Mouse (Mus musculus): Measurements from ENCODE around the gene Cers2.
"Not testable (repeated sequence)": the region's sequence is repeated elsewhere in the genome, so short reads cannot be mapped to it uniquely, and the experiment has no call there.

Gene Cers2

GRCm38 (mm10) chr3:95360276-95360675, 45.7 kb downstream of the Cers2 start:
- not testable (repeated sequence) for DNase-seq (ENCODE audit: inconsistent age in 2 of 2, low spot score in 1 of 2)

- no peak for DNase-seq (ENCODE audit: inconsistent age in 2 of 2, low spot score in 1 of 2)
These were observed 55.5 kb downstream of the Cers2 start for GRCm38 (mm10) chr3:95370101-95370500.
